Mouse (Mus musculus) liver, embryonic 16.5 days (tissue): ENCODE results near the gene Emc3. TPM values are rescaled to one million over a fixed set of nuclear protein-coding genes. Genes with fewer than 3 reads are reported as not detected.
A peak's percentile ranks its signal among the peaks of the same experiment; 100 is the strongest.

ENCODE experiments used
- ATAC-seq: fragments of 200-750 bp; cut with Nextera tagmentation; 2 replicates; pipeline ENCODE4 v1.8.0; 2017; ENCODE audit warnings: low read depth, mild to moderate bottlenecking, moderate number of reproducible peaks, moderate library complexity
- H3K27ac ChIP-seq: fragments of 300-500 bp; sonication (generic); 2 replicates; pipeline ENCODE4 v1.5.1; 2014; ENCODE audit warnings: mild to moderate bottlenecking, low read length
- H3K27me3 ChIP-seq: fragments of 300-500 bp; sonication (generic); 2 replicates; pipeline ENCODE4 v1.6.1; 2014; ENCODE audit warnings: low read depth, low read length, mixed read lengths; ENCODE audit not compliant: control insufficient read depth, insufficient read depth
- H3K36me3 ChIP-seq: fragments of 300-500 bp; sonication (generic); 2 replicates; pipeline ENCODE4 v1.6.1; 2014; ENCODE audit warnings: mild to moderate bottlenecking; ENCODE audit not compliant: control insufficient read depth, insufficient read depth
- H3K4me1 ChIP-seq: fragments of 300-500 bp; sonication (generic); 2 replicates; pipeline ENCODE4 v1.6.1; 2014; ENCODE audit warnings: low read depth, low read length, mixed read lengths; ENCODE audit not compliant: control insufficient read depth
- H3K4me2 ChIP-seq: fragments of 300-500 bp; sonication (generic); 2 replicates; pipeline ENCODE4 v1.6.1; 2014; ENCODE audit warnings: low read depth, low read length, mixed read lengths
- H3K4me3 ChIP-seq: fragments of 300-500 bp; sonication (generic); 2 replicates; pipeline ENCODE4 v1.5.1; 2014; ENCODE audit warnings: low read depth, mild to moderate bottlenecking, low read length
- H3K9ac ChIP-seq: fragments of 300-500 bp; sonication (generic); 2 replicates; pipeline ENCODE4 v1.6.1; 2014; ENCODE audit warnings: low read depth, low read length
- H3K9me3 ChIP-seq: fragments of 300-500 bp; sonication (generic); replicated peaks from 2 replicates; pipeline ENCODE4 v1.6.1; 2016; ENCODE audit warnings: low read length; ENCODE audit not compliant: control insufficient read depth
- WGBS: fragments of 180-500 bp; shearing (Covaris S2); extraction: QIAGEN DNeasy Blood & Tissue Kit; methylation state at CpG from one replicate; pipeline ENCODE4 v1.1.7; 2014; ENCODE audit not compliant: insufficient replicate concordance; 5-methylcytosine and 5-hydroxymethylcytosine counted together
- polyA plus RNA-seq: library from polyadenylated mRNA; unstranded; fragments of >200 nt; fragmentation: Nextera tagmentation; extraction: Ambion mirVana; gene quantifications from 2 replicates; pipeline ENCODE4 v1.2.1, GENCODE M21; 2015

Emc3 gene
- 40.6 and 42.0 TPM in 2 replicates for polyA plus RNA-seq

DNA sequence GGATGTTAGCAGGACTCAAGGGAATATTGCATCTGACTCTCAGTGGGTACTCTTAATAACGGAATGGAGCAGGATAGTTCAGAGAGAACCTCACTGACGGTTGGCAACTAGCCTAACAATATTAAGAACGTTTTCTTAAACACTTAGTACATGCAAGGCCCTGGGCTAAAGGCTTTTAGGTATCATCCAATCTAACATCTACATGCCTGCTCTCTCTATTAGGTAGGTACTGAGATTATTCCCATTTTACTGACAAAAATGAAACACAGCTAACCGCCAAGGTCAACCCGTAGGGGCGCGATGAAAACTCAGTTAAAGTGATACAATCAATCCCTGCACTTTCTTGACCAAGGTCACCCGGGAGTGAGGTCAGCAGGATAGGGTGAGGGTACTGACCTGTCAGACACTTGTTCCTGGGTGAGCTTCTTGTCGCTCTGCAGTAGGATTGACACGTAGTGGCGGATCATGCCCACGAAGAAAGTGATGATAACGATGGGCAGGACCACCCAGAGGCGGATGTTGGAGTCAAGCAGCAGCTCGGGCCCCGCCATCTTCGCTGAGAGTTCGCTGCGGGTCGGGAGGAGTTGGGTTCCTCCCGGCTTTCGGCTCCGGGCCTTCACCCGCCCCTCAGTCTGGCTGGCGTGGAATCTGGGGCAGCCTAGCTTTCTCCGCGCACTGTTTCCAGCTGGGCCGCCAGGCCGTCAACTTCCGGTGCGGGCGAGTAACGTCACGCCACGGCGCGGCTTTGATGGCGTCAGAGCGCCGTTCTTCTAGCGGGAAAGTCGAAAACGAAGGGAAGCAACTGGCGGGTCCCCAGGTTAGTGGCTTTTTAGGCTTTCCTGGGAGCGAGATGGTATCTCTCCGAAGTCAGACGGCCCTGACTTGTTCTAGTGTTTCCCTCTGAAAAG lies at the start of gene Emc3, which contains the start of gene Fancd2:
Emc3 (minus strand) TSS at position 721 of the 908 bp plus-strand sequence.
Fancd2 (plus strand) TSS at position 751 of the 908 bp plus-strand sequence.
- no peaks in the 10 kb centered on the region for H3K9me3 ChIP-seq
- H3K4me2 ChIP-seq: peak within 1 kb of the TSS; percentile 79
- H3K27ac ChIP-seq: peak within 1 kb of the TSS; percentile 58
- ATAC-seq: peak; percentile 90
- WGBS: under 1% methylated on average over 47 of the region's 47 CpGs
- H3K36me3 ChIP-seq: no peaks in the 10 kb centered on the region
- no peaks in the 10 kb centered on the region for H3K27me3 ChIP-seq
- H3K9ac ChIP-seq: peak within 1 kb of the TSS; percentile 85
- peaks cover 19% of the 10 kb centered on the region for H3K4me1 ChIP-seq
- peak within 1 kb of the TSS; percentile 76 for H3K4me3 ChIP-seq

DNA sequence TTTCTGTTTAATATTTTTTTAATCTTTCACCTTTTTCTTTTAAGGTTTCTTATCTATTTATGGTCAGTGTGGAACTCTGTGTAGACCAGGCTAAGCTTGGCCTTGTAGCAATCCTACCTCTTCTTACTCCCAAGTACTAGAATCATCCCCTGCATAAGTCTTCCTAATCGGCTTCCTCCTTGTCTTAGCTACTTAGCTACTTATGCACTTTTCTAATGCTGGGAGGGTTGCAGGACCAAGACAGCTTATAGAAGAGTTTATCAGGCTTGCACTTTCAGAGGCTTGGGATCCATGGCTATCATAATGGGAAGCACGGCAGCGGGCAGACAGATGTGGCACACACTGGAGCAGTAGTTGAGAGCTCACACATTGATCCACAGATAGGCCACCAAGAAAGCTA lies 47.9 kb upstream of the Emc3 start:
- no peaks in the 10 kb centered on the region for H3K9me3 ChIP-seq
- WGBS: 81% methylated on average over 3 of the region's 3 CpGs
- H3K4me2 ChIP-seq: no peak overlapping the region
- no peak overlapping the region for H3K4me3 ChIP-seq
- H3K36me3 ChIP-seq: peaks cover 5% of the 10 kb centered on the region
- no peak overlapping the region for H3K27ac ChIP-seq
- H3K9ac ChIP-seq: no peak overlapping the region
- H3K27me3 ChIP-seq: no peaks in the 10 kb centered on the region
- no peak for ATAC-seq
- no peaks in the 10 kb centered on the region for H3K4me1 ChIP-seq

DNA sequence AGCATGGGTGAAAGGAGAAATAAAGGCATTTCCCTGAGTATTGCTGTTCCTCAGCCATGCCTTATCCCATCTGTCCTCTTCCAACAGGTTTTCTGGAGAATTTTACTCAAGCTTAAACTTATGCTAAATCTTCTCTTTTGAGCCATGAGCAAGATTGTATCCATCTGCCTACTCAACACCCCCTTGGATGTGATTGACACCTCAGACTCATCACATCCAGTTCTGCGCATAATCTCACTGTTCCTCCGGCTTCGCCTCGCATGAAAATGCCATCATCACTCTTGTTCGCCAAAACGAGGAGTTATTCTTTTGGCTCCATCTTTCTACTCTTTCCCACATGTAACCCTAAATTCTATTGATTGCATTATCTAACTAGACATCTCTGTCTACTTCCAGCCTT lies 44.6 kb upstream of the Emc3 start:
- H3K9me3 ChIP-seq: no peaks in the 10 kb centered on the region
- peaks cover 8% of the 10 kb centered on the region for H3K36me3 ChIP-seq
- no peak overlapping the region for H3K4me3 ChIP-seq
- H3K4me2 ChIP-seq: no peak overlapping the region
- H3K27ac ChIP-seq: no peak overlapping the region
- H3K9ac ChIP-seq: no peak overlapping the region
- WGBS: 90% methylated on average over 6 of the region's 6 CpGs
- ATAC-seq: no peak
- no peaks in the 10 kb centered on the region for H3K4me1 ChIP-seq
- no peaks in the 10 kb centered on the region for H3K27me3 ChIP-seq

DNA sequence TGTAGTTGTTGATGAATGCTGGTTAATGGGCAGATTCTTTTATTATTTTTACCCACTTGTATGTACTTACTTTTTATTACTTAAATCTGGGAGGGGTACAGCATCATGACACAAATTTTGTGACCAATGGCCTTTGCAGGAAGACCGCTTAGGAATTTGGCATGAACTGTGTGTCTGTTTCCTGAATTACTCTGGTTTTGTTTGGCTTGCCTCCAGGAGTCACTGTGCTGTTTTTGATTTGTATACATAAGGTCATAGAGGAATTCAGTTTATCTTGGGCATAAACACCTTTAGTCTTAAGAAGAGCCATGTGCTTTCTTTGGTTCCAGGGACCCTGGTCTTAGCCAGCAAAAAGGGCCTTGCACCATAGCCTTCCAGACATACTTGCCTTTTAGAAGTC lies 33.1 kb upstream of the Emc3 start:
- no peak for ATAC-seq
- no peak overlapping the region for H3K9ac ChIP-seq
- no peak overlapping the region for H3K4me3 ChIP-seq
- H3K36me3 ChIP-seq: peaks cover 11% of the 10 kb centered on the region; the same call in 1 of the 2 replicates
- H3K27ac ChIP-seq: no peak overlapping the region
- no peak overlapping the region for H3K4me2 ChIP-seq
- 76% methylated on average over 1 of the region's 1 CpGs for WGBS
- no peaks in the 10 kb centered on the region for H3K4me1 ChIP-seq
- H3K27me3 ChIP-seq: no peaks in the 10 kb centered on the region
- no peaks in the 10 kb centered on the region for H3K9me3 ChIP-seq

DNA sequence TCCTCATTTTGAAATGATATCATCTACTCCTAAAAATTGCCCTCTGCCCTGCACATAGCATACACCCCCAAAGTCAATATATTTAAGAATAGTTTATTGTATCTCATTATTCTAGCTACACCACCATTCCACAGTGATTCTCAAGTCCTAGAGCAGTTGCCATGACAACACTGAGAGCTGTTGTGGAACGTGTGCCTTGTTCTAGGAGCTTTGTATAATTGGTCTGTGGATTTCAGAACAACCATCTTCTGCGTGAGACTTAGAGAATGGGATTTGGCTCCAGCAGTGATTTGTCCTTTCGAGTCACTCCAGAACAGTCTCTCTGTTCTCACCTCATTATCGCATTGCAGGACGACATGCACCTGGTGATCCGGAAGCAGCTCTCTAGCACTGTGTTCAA lies 28.3 kb upstream of the Emc3 start:
- Histone ChIP-seq H3K9ac (no peak overlapping the region), H3K27ac (no peak overlapping the region), H3K27me3 (no peaks in the 10 kb centered on the region), H3K4me1 (no peaks in the 10 kb centered on the region), H3K9me3 (no peaks in the 10 kb centered on the region), H3K4me3 (no peak overlapping the region), H3K36me3 (peaks cover 5% of the 10 kb centered on the region), H3K4me2 (no peak overlapping the region)
- ATAC-seq: no peak
- 79% methylated on average over 6 of the region's 6 CpGs for WGBS

DNA sequence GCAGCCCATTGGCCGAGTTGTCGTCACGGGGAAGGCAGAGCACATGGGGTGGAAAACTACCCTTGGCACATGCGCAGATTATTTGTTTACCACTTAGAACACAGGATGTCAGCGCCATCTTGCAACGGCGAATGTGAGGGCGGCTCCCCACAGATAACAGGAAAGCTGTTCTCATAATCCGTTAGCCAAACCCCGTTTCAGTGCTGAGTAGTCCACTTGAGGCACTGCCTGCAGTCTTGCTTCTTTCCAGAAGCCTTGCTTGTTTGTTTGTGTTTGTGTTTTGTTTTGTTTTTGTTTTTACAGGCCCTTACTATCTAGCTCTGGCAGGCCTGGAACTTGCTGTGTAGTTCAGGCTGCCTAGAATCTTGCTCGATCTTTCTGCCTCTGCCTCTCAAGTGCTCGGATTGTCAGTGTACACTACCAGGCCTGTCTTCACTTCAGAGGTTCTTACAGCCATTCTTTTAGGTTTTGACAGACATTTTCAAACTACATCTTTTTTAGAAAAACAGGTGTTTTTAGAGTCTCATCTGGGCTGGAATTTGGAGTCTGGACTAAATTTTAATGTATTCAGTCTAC lies 12.5 kb upstream of the Emc3 start:
- no peak overlapping the region for H3K4me2 ChIP-seq

DNA sequence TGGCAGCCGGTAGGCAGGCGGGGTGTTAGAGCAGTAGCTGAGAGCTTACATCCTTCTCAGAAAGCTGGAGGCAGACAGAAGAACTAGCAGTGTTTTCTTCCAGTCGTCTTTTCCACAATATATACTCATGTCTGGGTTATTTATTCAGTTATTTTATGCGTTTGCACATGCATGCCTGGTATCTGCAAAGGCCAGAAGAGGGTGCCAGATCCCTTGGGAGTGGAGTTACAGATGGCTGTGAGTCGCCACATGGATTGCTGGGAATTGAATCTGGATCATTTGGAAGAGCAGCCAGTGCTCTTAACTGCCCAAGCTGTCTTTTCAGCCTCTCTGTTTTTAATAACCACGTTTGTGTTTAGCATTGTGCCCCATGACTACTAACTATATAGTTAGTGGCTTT lies 10.2 kb upstream of the Emc3 start:
- peaks cover 9% of the 10 kb centered on the region; the same call in 1 of the 2 replicates for H3K36me3 ChIP-seq
- H3K4me3 ChIP-seq: no peak overlapping the region
- no peak for ATAC-seq
- no peaks in the 10 kb centered on the region for H3K9me3 ChIP-seq
- H3K4me1 ChIP-seq: no peaks in the 10 kb centered on the region
- no peak overlapping the region for H3K4me2 ChIP-seq
- H3K9ac ChIP-seq: no peak overlapping the region
- no peak overlapping the region for H3K27ac ChIP-seq
- 72% methylated on average over 6 of the region's 6 CpGs for WGBS
- H3K27me3 ChIP-seq: no peaks in the 10 kb centered on the region

More for the DNA sequence above, 12.5 kb upstream of the Emc3 start:
- ATAC-seq: peak; percentile 80
- H3K9me3 ChIP-seq: no peaks in the 10 kb centered on the region
- no peaks in the 10 kb centered on the region for H3K27me3 ChIP-seq
- 0 out of 2 replicates have a peak, but pooled peaks cover 4% of the 10 kb centered on the region for H3K36me3 ChIP-seq
- H3K4me3 ChIP-seq: no peak overlapping the region
- no peaks in the 10 kb centered on the region for H3K4me1 ChIP-seq
- peak overlapping the region; percentile 59; the same call in 1 of the 2 replicates for H3K27ac ChIP-seq
- no peak overlapping the region for H3K9ac ChIP-seq
- 65% methylated on average over 8 of the region's 12 CpGs for WGBS

DNA sequence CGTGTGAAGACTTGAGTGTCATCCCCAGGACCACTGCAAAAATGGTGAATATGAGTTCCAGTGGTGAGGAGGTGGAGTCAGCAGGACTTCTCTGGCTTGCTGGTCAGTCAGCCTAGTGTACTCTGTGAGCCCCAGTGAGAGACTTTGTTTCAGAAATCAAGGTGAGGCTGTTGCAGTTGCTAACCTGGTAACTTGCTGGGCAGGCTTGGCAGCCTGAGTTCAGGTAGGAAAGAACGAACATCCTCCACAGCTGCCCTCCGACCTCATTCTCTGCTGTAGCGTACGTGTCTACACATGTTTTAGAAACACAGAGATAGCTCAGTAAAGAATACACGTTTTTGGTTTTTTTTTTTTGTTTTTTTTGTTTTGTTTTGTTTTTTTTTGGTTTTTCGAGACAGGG lies 3.4 kb upstream of the Emc3 start:
- Histone ChIP-seq H3K27ac (no peak overlapping the region), H3K9ac (no peak overlapping the region), H3K4me1 (peaks cover 17% of the 10 kb centered on the region), H3K9me3 (no peaks in the 10 kb centered on the region), H3K36me3 (peaks cover 6% of the 10 kb centered on the region; the same call in 1 of the 2 replicates), H3K27me3 (no peaks in the 10 kb centered on the region), H3K4me2 (no peak overlapping the region), H3K4me3 (no peak overlapping the region)
- no peak for ATAC-seq
- WGBS: 79% methylated on average over 7 of the region's 7 CpGs
